Mouse (Mus musculus): ENCODE results near the gene Olfr152.

Gene Olfr152

DNA sequence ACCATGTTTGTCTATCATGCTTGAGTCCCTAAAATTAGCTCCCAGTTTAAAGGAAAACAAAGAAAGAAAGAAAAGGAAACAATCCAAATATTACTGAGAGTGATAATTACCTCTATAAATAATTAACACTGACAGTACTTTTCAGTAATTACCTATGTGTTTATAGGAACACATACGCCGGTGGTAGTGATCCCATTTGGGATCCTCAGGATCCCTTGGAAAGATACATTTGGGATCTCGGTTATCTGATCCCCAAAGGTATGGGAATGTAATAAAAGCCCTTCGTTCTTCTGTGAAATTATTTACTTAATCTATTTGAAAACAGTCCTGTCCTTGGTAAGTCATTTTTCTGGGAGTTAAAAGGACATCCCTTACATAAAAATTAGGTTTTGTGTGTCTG, at the start of gene Olfr152:
TSS of gene Olfr152 (plus strand) at position 301 of the 400 bp plus-strand sequence.
- no peak for DNase-seq (ENCODE audit: low read depth)

DNA sequence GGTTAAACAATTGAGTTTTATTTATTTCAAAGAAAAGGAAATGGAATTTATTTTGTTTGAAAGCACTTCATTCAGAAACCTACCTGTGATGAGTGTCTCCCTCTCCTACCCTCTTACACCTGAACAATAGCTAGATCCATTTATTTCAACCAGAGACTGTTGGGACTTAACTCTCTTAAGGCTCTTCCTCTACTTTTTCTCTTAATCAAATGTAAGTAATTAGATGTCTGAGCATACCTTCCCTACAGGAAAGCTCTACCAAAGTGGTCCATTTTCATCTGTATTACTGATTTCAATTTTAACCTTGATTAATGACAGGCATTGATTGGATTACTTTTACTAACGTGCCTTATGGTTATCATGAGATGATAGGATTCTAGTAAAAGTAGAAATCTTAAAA, 39.4 kb upstream of the Olfr152 start, which contains the start of gene Olfr1138:
TSS of gene Olfr1138 (minus strand) at position 101 of the 400 bp plus-strand sequence.
- DNase-seq (ENCODE audit: low read depth): no peak

- no peak for DNase-seq (ENCODE audit: low read depth)
These were observed 35.8 kb upstream of the Olfr152 start, which contains the start of gene Olfr1140 for GRCm38 (mm10) chr2:87743452-87743851. Gene Olfr1140 (plus strand): TSS chr2:87743752.

GRCm38 (mm10) chr2:87753891-87754290, 25.4 kb upstream of the Olfr152 start, which contains the start of gene Olfr1141:
Gene Olfr1141 (minus strand): TSS chr2:87753991.
- DNase-seq (ENCODE audit: low read depth): no peak

- DNase-seq (ENCODE audit: low read depth): no peak
These were observed 3.1 kb upstream of the Olfr152 start for GRCm38 (mm10) chr2:87776143-87776542.

DNA sequence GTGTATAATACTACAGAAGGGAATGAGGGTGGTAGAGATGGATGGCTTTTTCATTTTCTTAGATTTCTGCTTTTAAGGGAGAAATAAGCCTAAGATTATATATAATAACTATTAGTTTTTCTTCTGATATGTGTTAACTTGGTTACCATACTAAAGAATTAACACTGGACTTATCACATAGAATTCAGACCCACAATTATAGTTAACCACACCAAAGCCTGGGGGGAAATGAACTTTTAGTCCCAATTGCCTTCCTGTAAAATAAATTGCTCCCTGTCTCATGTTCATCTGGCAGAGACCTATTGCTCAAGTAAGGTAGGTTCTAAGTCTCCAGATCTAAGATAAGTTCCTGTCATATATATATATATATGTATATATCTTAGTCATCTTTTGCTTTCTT, 21.0 kb downstream of the Olfr152 start, which contains the start of gene Olfr1143:
TSS of gene Olfr1143 (plus strand) at position 301 of the 400 bp plus-strand sequence.
- no peak for DNase-seq (ENCODE audit: low read depth)

DNA sequence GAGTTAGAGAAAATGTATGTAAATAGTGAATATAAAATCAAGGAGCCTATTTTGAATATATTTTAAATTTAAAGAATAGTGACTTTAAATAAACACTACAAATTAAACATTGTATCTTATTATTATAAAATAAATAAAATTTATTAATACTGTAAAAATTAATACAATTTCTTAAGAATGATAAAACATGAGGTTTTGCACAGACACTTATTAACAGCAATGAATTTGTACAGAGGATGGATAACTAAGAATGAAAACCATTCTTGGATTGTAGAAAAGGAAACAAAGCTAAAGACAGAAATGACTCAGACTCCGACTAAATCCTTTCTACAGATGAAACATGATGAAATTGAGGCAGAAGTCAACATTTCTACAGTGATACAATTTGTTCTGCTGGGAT, 30.2 kb downstream of the Olfr152 start, which contains the start of gene Olfr1145:
TSS of gene Olfr1145 (plus strand) at position 301 of the 400 bp plus-strand sequence.
- DNase-seq (ENCODE audit: low read depth): no peak

DNA sequence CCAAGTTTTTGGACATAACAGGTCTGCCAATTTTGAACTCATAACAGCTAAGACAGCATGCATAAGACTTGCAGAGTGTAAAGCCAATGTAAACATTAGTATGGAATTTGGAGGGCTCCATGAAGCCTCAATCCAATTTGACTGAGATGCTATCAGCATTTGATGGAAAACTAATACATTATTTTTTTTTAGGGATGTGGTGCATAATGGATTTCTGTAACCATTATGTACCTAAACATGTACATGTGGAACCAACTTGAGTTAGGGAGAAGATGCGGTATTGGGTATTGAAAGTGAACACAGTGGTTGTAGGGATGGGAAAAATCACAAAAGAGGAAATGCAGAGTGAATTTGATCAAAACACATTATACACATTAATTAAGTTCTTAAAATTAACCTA, 51.0 kb downstream of the Olfr152 start, which contains the start of gene Olfr1148:
TSS of gene Olfr1148 (plus strand) at position 301 of the 400 bp plus-strand sequence.
- DNase-seq (ENCODE audit: low read depth): no peak
